Mouse (Mus musculus): ENCODE results near the gene Ccdc88a. TPM values are rescaled to one million over a fixed set of nuclear protein-coding genes. Genes with fewer than 3 reads are reported as not detected.
A peak's percentile ranks its signal among the peaks of the same experiment; 100 is the strongest.

Gene Ccdc88a
- 0.24 and 0.52 TPM in 2 replicates for polyA plus RNA-seq (2012; rRNA removed)

DNA sequence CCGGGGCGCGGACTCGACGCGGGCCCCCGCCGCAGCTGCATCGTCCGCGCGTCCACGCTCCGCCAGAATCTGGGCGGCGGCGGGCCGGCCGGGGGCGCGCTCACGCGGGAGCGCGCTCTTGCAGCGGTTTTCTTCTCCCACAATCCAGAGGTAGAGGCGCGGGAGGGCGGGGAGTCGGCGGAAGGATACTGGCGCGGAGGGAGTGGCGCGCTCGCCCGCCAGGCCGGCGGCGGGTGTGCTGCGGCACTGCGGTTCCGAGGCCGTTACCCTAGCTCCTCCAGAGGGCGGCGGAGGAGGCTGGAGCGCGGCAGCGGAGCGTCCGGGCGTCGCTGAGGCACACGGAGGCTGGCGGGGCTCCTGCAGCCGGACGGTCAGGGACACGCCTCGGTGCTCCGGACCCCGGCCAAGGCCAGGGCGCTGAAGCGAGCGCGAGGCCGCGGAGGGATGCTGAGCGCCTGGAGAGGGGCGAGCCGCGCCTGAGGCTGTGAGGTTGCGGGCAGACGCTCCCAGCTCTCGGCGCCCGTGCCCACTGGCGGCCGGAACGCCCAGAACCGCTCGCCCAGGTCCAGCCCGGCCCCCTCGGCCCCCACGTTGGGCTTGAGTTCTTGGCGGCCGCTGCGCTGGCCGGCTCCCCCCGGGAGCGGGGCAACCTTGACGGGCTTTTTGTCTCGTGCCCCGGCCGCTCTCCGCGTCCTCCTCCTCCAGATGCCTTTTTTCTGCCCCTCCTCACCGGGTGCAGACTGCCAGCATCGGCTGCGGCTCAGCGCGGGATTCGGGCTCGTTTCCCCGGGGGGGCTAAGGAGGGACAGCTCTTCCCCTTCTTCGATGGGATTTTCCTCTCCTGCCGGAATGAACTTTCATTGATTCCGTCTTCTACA lies at the start of gene Ccdc88a:
Gene Ccdc88a (plus strand): TSS at position 263 of the 878 bp plus-strand sequence.
- Histone ChIP-seq H3K27ac (ENCODE audit: insufficient read depth, low read depth, low read length) (peak within 1 kb of the TSS; percentile 0; the same call in 1 of the 2 replicates), H3K4me3 (ENCODE audit: low read depth, low read length) (peak within 1 kb of the TSS; percentile 60), H3K27me3 (ENCODE audit: control insufficient read depth, insufficient read depth, low read length) (no peaks in the 10 kb centered on the region), H3K36me3 (ENCODE audit: control insufficient read depth, insufficient read depth, low read length) (no peaks in the 10 kb centered on the region), H3K4me1 (ENCODE audit: control insufficient read depth, insufficient read depth, insufficient read length, low read length) (no peaks in the 10 kb centered on the region)
- under 1% methylated on average over 107 of the region's 107 CpGs for WGBS
- TF ChIP-seq CTCF (IDR thresholded peaks at IDR 0.05; ENCODE audit: extremely low read depth, insufficient read length, insufficient replicate concordance, low read depth, low read length) (no peak), POLR2A (IDR thresholded peaks at IDR 0.05; ENCODE audit: low read depth, low read length) (peak; percentile 73)

DNA sequence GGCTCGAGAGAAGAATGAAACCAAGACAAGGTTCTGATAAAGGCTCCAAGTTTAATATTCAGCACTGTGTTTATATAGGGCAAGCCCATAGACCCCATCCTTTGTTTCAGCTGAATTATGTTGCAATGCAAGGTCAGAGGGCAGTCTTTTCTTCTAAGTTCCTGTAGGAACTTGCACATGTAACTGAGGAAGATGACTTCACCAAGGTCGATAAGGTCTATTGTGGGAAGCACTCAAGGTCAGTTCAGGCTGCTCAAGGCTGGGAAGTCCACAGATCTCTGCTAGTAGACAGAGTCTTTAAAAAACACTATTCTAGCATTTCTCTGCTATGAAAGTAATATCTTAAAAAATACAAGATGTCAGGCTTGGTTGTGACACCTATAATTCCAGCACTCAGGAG lies 38.0 kb upstream of the Ccdc88a start:
- no peak overlapping the region for H3K27ac ChIP-seq (ENCODE audit: insufficient read depth, low read depth, low read length)
- WGBS, result 67% methylated on average over 2 of the region's 2 CpGs
- TF ChIP-seq POLR2A (IDR thresholded peaks at IDR 0.05; ENCODE audit: low read depth, low read length), result no peak
- TF ChIP-seq CTCF (IDR thresholded peaks at IDR 0.05; ENCODE audit: extremely low read depth, insufficient read length, insufficient replicate concordance, low read depth, low read length), result no peak
- no peaks in the 10 kb centered on the region for H3K4me1 ChIP-seq (ENCODE audit: control insufficient read depth, insufficient read depth, insufficient read length, low read length)
- H3K36me3 ChIP-seq (ENCODE audit: control insufficient read depth, insufficient read depth, low read length), result no peaks in the 10 kb centered on the region
- H3K4me3 ChIP-seq (ENCODE audit: low read depth, low read length), result no peak overlapping the region
- no peaks in the 10 kb centered on the region for H3K27me3 ChIP-seq (ENCODE audit: control insufficient read depth, insufficient read depth, low read length)

DNA sequence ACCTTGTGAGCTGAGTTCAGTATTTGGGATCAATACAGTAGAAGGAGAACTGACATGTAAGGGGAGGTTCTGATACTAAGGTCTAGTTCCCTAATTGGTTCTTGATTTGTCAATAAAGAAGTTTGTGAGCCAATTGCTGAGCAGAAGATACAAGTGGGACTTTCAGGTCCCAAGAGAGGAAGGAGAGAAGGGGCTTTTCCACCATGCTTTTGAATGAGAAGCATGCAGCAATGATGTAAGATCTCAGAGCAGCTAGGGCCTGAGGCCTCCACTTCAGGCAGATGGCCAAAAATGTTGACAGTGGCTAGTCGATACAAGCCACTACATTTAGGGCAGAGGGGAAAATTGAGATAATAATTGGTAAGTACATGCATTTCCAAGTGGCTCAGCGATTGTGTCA lies 32.2 kb upstream of the Ccdc88a start:
- no peak for TF ChIP-seq CTCF (IDR thresholded peaks at IDR 0.05; ENCODE audit: extremely low read depth, insufficient read length, insufficient replicate concordance, low read depth, low read length)
- no peak for TF ChIP-seq POLR2A (IDR thresholded peaks at IDR 0.05; ENCODE audit: low read depth, low read length)
- WGBS, result 56% methylated on average over 2 of the region's 2 CpGs
- Histone ChIP-seq H3K4me3 (ENCODE audit: low read depth, low read length) (no peak overlapping the region), H3K36me3 (ENCODE audit: control insufficient read depth, insufficient read depth, low read length) (no peaks in the 10 kb centered on the region), H3K27me3 (ENCODE audit: control insufficient read depth, insufficient read depth, low read length) (no peaks in the 10 kb centered on the region), H3K4me1 (ENCODE audit: control insufficient read depth, insufficient read depth, insufficient read length, low read length) (no peaks in the 10 kb centered on the region), H3K27ac (ENCODE audit: insufficient read depth, low read depth, low read length) (no peak overlapping the region)

DNA sequence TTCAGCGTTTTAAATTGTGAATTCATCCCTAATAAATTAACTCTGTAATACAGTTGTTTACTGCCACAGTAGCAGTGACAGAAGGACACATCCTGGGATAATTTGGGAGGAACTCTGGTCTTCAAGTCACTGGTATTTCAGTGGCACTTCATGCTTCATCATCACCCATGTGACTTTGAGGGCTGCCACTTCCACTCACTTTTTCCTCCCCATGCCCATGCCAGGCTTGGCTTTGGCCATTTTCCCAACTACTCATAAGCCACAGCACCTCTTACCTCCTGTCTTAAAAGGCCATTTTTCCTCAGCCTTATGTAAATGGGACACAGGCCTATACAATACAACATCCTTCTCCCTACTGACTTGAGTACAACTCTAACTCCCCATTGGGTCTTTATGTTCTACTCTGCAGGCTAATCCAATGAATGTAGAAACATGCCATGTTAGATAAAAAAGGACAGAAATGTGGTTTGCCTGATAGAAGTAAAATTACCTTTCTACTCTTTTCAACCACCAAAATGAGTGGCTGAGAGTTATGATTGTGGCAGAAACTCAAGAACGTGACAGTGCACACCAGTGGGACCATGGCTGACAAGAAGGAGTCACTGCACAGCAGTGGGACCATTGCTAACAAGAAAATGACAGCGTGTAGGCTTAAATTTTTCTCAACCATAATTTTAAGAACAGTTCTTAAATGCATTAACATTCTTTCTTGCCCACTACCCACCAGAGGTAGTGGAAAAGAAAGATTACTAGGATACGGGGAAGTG lies 28.4 kb upstream of the Ccdc88a start:
- TF ChIP-seq CTCF (IDR thresholded peaks at IDR 0.05; ENCODE audit: extremely low read depth, insufficient read length, insufficient replicate concordance, low read depth, low read length), result no peak
- TF ChIP-seq POLR2A (IDR thresholded peaks at IDR 0.05; ENCODE audit: low read depth, low read length), result no peak
- 74% methylated on average over 4 of the region's 4 CpGs for WGBS
- Histone ChIP-seq H3K36me3 (ENCODE audit: control insufficient read depth, insufficient read depth, low read length) (no peaks in the 10 kb centered on the region), H3K4me3 (ENCODE audit: low read depth, low read length) (no peak overlapping the region), H3K4me1 (ENCODE audit: control insufficient read depth, insufficient read depth, insufficient read length, low read length) (no peaks in the 10 kb centered on the region), H3K27ac (ENCODE audit: insufficient read depth, low read depth, low read length) (no peak overlapping the region), H3K27me3 (ENCODE audit: control insufficient read depth, insufficient read depth, low read length) (no peaks in the 10 kb centered on the region)

DNA sequence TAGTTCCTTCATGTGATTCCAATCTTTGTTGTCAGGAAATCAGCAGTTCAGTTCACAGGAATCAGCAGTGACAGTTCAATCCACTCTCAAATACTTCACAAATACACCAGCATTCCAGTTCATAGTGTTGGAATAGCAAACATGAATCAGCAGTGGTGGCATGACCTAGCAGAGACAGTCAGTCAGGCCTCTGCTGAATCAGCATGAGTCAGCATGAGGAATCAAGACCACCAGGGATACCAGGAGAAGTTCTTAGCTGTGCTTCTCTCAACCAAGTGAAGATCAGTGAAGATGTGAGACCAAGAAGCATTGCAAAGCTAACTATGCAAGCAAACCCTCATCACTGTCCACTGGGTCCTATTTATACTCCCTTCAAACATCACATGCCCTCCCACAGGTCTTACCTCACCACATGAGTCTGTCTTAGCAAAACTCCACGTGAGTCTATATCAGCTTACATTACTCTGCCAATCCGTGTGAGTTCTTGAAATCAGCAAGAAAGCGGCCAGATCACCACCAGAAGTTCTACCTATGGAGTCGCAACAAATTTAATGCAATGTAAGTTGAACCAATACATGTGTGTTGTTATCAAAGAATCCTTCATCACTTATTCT lies 27.7 kb upstream of the Ccdc88a start:
- H3K36me3 ChIP-seq (ENCODE audit: control insufficient read depth, insufficient read depth, low read length), result no peaks in the 10 kb centered on the region
- TF ChIP-seq CTCF (IDR thresholded peaks at IDR 0.05; ENCODE audit: extremely low read depth, insufficient read length, insufficient replicate concordance, low read depth, low read length) (no peak), POLR2A (IDR thresholded peaks at IDR 0.05; ENCODE audit: low read depth, low read length) (no peak)
- H3K27ac ChIP-seq (ENCODE audit: insufficient read depth, low read depth, low read length), result no peak overlapping the region
- no peaks in the 10 kb centered on the region for H3K27me3 ChIP-seq (ENCODE audit: control insufficient read depth, insufficient read depth, low read length)
- H3K4me3 ChIP-seq (ENCODE audit: low read depth, low read length), result no peak overlapping the region
- no peaks in the 10 kb centered on the region for H3K4me1 ChIP-seq (ENCODE audit: control insufficient read depth, insufficient read depth, insufficient read length, low read length)
- 72% methylated on average over 4 of the region's 4 CpGs for WGBS

DNA sequence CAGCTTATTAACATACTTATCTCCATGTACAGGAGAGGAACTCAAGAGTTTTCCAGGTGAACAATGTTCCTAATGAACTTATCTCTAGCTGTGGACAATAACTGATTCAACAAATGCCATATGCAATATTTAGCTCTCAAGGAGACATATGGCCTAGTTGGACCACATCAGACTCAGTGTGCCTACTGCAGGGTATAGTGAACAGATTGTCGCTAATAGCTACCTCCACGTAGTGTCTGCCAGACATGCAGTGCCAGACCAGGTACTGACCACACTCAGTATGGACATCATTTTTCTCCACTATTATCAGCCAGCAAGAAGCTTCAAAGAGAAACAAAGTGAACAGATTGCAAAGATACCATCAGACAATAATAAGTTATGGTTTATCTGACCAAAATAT lies 22.6 kb upstream of the Ccdc88a start:
- H3K4me1 ChIP-seq (ENCODE audit: control insufficient read depth, insufficient read depth, insufficient read length, low read length), result no peaks in the 10 kb centered on the region
- H3K27ac ChIP-seq (ENCODE audit: insufficient read depth, low read depth, low read length), result no peak overlapping the region
- WGBS, result 92% methylated on average over 2 of the region's 2 CpGs
- no peak overlapping the region for H3K4me3 ChIP-seq (ENCODE audit: low read depth, low read length)
- no peaks in the 10 kb centered on the region for H3K27me3 ChIP-seq (ENCODE audit: control insufficient read depth, insufficient read depth, low read length)
- TF ChIP-seq CTCF (IDR thresholded peaks at IDR 0.05; ENCODE audit: extremely low read depth, insufficient read length, insufficient replicate concordance, low read depth, low read length) (no peak), POLR2A (IDR thresholded peaks at IDR 0.05; ENCODE audit: low read depth, low read length) (no peak)
- H3K36me3 ChIP-seq (ENCODE audit: control insufficient read depth, insufficient read depth, low read length), result no peaks in the 10 kb centered on the region
